Mouse (Mus musculus): ENCODE measurements at regions not wholly inside any gene's neighbourhood (a gene's known extent, or its start where the extent isn't known, plus 50 kb on each side); places are given as distances from the start of the nearest gene placed in this dataset.

GRCm38 (mm10) chr16:87067523-87067922 lies 286.5 kb upstream of the N6amt1 start:
- DNase-seq, result no peak

GRCm38 (mm10) chr16:87060473-87060872 lies 293.5 kb upstream of the N6amt1 start:
- no peak for DNase-seq

GRCm38 (mm10) chr16:87049741-87050383 lies 304.1 kb upstream of the N6amt1 start:
- no peak for DNase-seq

- DNase-seq, result no peak
Measured at GRCm38 (mm10) chr16:87044773-87045561, 309.0 kb upstream of the N6amt1 start.

GRCm38 (mm10) chr16:87043689-87044088 lies 310.3 kb upstream of the N6amt1 start:
- no peak for DNase-seq

- no peak for DNase-seq
Measured at GRCm38 (mm10) chr16:87040366-87040765, 313.6 kb upstream of the N6amt1 start.

GRCm38 (mm10) chr16:87039861-87040260 lies 314.1 kb upstream of the N6amt1 start:
- DNase-seq, result no peak

GRCm38 (mm10) chr16:87037061-87037460 lies 316.9 kb upstream of the N6amt1 start:
- DNase-seq, result no peak

- no peak for DNase-seq
Measured at GRCm38 (mm10) chr16:87031836-87032235, 322.1 kb upstream of the N6amt1 start.

- DNase-seq, result no peak
Measured at GRCm38 (mm10) chr16:87028516-87029145, 325.4 kb upstream of the N6amt1 start.

GRCm38 (mm10) chr16:87027621-87028020 lies 326.4 kb upstream of the N6amt1 start:
- DNase-seq, result no peak

GRCm38 (mm10) chr16:87022041-87022440 lies 331.9 kb upstream of the N6amt1 start:
- no peak for DNase-seq

- no peak for DNase-seq
Measured at GRCm38 (mm10) chr16:87017107-87017670, 336.8 kb upstream of the N6amt1 start.

GRCm38 (mm10) chr16:87001579-87001978 lies 352.4 kb upstream of the N6amt1 start:
- no peak for DNase-seq

GRCm38 (mm10) chr16:87001135-87001534 lies 352.9 kb upstream of the N6amt1 start:
- peak; percentile 9 for DNase-seq

- no peak for DNase-seq
Measured at GRCm38 (mm10) chr16:86971691-86972090, 382.3 kb upstream of the N6amt1 start.

- DNase-seq, result no peak
Measured at GRCm38 (mm10) chr16:86949681-86950080, 404.3 kb upstream of the N6amt1 start.

- no peak for DNase-seq
Measured at GRCm38 (mm10) chr16:86945531-86946144, 408.3 kb upstream of the N6amt1 start.

- no peak for DNase-seq
Measured at GRCm38 (mm10) chr16:86945058-86945457, 408.9 kb upstream of the N6amt1 start.

GRCm38 (mm10) chr16:86934989-86935388 lies 419.0 kb upstream of the N6amt1 start:
- no peak for DNase-seq

- DNase-seq, result peak; percentile 2
Measured at GRCm38 (mm10) chr16:86932765-86933164, 421.2 kb upstream of the N6amt1 start.

GRCm38 (mm10) chr16:86897967-86898710 lies 455.8 kb upstream of the N6amt1 start:
- no peak for DNase-seq
